Mouse (Mus musculus) heart, adult 18-20 months (tissue): Measurements from ENCODE around the gene Heatr6. TPM values are rescaled to one million over a fixed set of nuclear protein-coding genes. Genes with fewer than 3 reads are reported as not detected.
A peak's percentile ranks its signal among the peaks of the same experiment; 100 is the strongest.

Source experiments
- DNase-seq, 2 experiments: peaks; one replicate each; pipeline ENCODE4 v3.0.0; 2021 to 2022; ENCODE audit warnings: mixed read lengths in 1 of 2
- total RNA-seq, 2 experiments: library from RNA; stranded (reverse); gene quantifications; 2 replicates each; pipeline ENCODE4 v1.2.3; 2021

The Heatr6 gene
- total RNA-seq, 2 experiments from 2014 or later, result 5.5 to 6.5 TPM

DNA sequence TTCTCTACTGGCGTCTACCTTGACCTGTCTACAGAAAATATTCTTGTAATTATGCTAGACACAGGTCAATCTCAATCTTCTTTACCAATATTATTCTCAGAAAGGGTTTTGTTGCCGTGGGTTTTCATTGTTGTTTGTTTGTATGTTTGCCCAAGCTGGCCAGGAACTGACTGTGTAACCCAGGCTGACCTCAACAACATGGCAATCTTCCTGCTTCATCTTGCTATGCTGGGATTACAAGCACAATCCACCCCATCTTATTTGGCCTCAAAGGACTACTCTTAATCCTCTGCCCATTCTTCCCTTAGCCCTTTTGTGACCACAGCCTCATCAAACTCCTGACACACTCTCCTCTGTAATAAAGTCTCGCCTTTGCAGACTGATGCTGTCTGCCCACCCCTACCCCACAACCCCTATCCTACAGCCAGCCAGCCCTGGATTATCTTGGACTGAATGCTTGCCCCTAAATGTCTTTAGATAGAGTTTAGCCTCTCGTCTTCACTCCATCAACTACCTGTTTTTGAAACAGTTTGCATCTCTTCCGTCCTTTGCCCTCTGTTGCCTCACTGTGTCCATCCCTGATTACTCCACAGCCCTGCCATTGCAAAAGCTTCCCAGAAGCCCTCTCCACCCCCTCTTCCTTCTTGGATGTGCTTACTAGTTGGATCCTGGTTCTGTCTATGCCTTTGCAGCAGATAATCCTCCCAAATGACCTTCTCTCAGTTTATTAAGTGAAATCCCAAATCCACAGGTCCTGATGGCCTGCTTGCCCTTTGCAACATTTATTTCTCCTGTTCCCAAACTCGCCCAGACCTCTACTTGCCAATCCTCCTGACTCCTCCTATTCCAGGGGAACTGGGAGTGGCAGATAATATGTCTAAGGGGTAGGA, 5.9 kb upstream of the Heatr6 start:
- DNase-seq, result no peak

DNA sequence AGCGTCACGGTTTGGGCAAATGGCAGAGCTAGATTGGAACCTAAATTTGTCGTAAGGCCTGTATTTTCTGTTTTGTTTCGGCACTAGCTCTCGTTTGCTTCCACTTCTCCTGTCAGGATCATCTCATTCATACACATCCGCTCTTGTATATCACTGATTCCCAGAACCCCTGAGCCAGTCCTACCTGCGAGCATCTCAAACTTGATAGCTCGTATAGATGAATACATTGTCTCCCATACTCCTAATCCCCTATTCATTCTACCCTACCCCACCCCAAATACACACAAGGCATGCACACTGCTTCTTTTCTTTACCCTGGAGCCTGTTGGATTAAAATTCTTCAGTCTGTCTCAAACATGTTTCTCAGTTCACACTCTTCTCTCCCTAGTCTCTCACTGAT, 731 bp downstream of the Heatr6 start:
- no peak for DNase-seq

DNA sequence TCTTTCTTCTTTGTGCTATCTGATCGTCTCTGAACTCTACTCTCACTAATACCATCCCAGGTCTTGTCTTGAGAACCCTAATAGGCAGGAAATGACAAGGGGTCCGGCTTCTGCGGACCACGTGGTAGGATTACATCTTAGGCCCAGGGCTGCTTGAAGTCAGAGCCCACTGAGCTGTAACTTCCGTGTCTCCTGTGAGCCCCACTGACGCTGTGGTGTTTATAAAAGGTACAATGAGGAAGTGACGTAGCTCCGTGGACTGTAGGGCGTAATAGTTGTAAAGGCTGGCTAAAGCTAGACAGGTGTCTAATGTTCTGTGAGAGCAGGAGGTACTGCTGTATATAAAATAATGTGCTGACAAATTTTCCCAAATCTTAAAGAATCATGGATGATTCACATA, 13.8 kb downstream of the Heatr6 start:
- no peak for DNase-seq

DNA sequence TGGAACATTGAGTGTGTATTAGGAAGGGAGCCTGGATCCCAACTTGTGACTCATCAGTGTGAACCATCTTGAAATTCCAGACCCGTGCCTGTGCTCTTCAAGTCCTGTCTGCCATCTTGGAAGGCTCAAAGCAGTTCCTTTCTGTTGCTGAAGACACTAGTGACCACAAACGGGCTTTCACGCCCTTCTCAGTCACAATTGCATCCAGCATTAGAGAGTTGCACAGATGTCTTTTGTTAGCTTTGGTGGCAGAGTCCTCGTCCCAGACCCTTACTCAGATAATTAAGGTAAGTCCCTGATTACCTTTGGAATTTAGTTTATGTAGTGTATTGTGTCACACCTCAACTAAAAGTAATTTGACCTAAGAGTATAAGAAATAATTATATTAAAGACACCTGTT, 15.5 kb downstream of the Heatr6 start:
- no peak for DNase-seq

DNA sequence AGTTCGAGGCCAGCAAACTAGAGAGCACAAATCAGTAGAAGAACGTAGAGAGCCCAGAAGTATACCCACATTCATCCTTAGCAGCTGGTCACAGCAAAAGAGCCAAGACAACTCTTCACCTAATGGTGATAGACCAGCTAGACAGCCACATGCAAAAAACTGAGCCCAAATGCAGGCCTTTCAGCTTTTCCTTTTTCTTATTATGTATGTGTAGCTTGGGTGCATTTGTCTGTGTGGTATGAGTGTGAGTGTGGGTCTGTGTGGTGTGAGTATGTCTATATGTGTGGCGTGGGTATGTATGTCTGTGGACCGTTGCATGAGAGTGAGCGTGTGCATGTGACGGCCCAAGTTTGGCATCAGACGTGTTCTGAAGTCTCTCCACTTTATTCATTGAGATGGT, 17.5 kb downstream of the Heatr6 start:
- DNase-seq, result no peak

DNA sequence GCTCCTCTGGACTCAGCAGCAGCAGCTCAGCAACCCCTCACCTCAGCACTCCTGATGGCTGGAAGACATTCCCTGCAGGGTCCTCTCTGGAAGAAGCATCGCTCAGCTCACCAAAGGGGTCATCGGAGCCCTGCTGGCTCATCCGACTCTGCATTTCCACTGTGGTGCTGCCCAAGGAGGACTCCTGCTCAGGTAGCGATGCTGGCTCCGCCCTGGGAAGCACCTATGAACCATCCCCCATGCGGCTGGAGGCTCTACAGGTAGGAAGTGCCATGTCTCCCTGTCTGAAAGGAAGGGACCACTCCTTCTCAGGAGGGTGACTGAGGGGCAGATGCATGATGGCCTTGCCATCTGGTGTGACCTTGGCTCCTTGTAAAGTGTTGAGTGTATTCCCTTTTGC, 18.8 kb downstream of the Heatr6 start:
- no peak for DNase-seq

DNA sequence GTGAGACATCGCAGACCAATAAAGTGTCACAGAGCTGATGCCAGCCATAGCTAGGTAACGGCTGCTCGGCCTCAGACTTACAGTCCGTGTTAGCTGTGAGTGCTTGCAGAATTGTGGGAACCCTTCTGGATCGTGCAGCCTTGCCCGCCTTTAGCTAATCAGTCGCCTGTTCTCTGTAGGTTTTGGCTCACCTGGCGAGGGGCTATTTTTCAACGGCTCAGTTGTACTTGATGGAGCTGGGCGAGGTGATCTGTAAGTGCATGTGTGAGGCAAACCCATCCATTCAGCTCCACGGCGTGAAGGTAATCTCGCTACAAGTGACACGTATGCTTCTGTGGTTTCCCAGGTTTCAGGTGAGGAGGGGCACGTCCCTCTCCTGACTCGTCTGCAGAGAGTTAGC, 20.2 kb downstream of the Heatr6 start:
- DNase-seq, result no peak

DNA sequence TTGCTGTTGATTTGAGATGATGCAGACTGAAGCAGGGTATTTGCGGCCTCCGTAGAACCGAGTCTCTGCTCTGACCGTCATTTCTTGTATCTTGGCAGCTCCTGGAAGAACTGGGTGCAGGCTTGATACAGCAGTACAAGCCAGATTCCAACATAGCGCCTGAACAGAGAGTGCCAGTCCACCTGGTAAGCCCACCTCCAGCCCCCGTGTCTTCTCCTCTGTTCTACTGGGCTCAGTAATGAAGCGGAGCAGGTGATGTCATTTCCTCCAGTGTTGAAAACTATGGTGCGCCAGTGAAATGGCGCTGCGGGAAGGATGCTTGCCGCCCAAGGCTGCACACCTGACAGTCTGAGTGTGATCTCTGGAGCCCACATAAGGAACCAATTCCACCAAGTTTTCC, 20.8 kb downstream of the Heatr6 start:
- no peak for DNase-seq

DNA sequence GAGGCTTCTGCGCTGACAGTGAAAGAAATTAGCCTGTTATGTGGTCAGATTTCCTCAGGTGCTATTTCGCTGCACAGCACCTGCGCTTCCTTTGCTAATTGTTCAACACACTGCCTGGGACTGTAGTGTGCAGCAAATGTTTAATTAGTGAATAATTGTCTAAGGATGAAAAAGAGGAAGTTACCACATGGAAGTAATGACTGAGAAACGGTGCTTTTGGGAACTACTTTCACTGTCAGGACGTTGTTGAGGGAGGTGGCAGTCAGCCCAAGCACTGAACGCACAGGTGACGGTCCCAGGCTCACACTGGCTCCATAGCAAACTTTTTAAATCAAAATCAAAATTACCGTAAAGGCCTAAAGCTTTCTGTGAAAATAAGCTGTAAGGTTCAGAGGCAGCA, 23.3 kb downstream of the Heatr6 start:
- DNase-seq, result no peak

DNA sequence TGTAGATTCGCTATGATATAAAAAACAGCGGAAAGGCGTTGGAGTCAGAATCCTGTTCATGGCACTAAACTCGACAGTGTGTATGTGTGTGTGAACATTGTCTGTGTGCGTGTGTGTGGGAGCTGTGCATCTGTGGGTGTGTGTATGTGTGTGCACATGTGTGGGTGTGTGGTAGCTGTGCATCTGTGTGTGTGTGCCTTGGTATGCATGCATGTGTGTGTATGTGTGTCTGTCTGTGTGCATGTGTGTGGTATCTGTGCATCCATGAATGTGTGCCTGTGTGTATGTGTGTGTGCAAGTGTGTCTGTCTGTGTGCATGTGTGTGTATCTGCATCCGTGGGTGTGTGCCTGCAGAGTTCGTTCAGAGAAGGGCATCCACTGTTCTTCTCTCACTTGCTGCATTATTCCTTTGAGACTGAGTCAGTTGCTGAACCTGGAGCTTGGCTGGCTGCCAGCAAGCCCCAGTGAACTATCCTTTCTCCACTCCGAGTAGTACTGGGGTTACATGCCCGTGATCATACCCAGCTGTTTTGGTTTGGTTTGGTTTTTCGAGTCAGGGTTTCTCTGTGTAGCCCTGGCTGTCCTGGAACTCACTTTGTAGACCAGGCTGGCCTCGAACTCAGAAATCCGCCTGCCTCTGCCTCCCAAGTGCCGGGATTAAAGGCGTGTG, 30.6 kb downstream of the Heatr6 start:
- no peak for DNase-seq

DNA sequence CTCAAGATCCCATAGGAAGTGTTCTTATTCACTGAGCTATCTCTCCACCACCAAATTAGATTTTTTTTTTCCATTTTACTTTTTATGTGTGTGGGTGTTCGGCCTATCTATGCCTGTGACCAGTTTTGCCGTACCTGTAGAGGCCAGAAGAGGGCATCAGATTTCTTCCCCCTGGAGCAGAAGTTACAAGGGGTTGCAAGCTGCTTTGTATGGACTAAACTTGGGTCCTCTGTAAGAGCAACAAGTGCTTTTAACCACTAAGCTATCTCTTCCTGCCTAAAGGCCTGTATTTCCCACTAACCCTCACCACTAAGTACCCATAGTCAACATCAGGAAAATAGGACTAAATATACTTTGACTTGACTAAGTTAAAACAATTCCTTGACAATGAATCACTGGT, 31.2 kb downstream of the Heatr6 start:
- DNase-seq, result peak in 1 of 2 experiments; percentile 43

DNA sequence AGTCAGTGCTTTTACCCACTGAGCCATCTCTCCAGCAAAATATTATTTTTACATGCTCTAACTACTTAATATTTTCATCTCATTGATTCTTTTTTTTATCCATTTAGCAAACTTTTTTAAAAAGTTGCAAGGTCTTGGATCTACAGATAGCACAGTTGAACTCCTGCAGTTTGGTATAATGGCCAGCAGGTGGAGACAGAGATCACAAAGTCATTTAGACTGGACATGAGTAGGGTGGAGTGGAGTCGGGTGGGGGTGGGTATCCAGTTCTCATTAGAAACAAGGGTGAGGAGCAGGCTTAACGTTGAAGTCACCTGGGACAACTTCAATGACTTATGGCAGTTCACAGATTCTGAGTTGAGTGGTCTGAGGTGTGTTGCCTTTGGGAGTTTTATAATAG, 31.9 kb downstream of the Heatr6 start:
- DNase-seq, result peak; percentile 44 to 79

DNA sequence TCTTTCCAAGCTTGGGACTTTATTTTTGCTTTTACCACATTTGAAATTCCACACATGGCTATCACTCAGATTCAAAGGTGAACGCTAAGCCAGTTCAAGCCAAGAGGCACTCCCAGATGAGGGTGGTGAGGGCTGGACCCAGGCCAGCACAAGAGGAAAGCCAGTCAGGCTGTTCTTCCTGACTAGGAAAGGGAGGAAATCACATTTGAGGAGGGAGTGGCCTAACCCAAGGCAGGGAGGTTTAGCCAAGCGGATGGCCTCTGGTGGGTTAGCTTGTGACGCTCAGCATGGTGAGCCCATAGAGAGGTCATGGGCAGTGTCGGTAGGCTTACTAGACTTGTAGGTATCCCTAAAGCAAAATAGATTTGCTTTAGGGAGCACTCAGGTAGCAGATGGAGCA, 33.3 kb downstream of the Heatr6 start:
- peak; percentile 53 to 75 for DNase-seq

DNA sequence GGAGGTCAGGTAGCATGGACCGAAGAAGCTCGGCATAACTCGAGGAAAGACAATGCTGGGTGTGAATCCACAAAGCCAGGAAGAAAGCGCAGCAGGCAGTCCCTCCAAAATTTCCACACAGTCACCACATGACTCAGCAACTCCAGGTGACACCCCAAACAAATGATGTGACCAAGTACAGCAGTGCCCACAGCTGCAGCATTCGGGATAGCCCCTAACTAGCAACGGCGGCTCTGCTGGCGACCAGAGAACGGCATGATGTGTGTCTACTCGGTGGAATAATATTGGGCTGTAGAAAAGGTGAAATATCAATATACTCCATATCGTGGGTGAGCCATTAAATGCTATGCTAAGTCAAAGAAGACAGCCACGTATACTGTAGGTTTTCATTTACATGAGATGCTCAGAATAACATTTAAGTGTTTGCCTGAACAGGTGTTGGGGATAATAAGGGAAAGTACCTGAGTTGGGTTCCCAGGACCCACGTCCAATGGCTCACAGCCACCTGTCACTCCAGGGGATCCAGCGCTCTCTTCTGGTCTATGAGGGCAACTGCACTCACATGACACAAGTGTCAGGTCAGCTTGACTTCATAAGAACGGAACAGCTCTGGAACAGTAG, 34.0 kb downstream of the Heatr6 start:
- no peak for DNase-seq

DNA sequence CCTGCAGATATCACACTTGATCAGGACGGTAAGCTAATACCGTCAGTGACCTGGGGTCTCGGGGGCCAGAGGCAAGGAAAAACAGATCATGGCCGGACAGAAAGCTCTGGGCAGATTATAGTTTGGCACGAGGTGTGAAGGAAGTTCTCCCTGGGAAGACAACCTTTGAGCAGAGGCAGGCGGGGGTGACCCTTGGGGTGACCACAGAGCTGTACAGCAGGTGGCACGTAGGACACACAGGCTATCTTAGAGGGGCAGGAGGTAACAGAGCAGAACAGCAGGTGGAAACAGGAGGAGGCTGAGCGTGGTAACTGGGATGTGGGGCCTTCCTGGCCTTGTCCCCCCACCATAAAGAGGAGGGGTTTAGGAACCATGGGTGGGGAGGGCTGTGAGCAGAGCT, 34.8 kb downstream of the Heatr6 start:
- DNase-seq, result no peak

DNA sequence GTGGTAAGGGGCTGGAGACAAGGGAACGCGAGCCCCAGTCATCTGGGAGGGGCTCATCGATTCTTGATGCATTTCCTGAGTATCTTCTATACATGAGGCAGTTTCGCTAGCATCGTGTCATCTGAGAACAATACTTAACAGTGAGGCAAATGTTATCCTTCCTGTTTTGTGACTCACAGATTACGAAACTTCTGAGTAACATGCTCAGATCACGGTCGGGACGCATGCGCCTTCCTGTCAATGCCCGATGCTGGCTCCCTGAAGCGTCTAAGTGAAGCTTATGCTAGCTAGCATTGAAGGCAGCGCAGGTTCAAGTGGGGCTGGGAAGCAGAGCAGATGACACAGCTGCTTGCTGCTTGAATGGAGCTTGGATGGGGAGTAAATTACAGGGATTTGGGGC, 35.8 kb downstream of the Heatr6 start:
- peak; percentile 65 to 72 for DNase-seq

DNA sequence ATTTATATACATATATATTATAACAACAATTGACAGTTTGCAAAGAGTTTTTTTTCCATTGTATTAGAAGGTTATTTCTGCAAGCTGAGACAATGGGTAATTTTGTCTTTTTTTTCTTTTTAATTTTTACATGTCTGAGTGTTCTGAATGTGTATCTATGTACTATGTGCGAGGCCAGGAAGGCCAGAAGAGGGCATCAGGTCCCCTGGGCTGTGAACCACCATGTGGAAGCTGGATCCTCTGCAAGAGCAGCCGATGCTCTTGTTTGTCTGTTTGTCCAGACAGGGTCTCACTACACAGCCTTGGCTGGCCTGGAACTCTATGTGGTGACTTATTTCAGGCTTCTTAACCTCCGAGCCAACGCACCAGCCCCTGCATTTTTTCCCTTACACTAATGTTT, 37.6 kb downstream of the Heatr6 start:
- DNase-seq, result no peak

DNA sequence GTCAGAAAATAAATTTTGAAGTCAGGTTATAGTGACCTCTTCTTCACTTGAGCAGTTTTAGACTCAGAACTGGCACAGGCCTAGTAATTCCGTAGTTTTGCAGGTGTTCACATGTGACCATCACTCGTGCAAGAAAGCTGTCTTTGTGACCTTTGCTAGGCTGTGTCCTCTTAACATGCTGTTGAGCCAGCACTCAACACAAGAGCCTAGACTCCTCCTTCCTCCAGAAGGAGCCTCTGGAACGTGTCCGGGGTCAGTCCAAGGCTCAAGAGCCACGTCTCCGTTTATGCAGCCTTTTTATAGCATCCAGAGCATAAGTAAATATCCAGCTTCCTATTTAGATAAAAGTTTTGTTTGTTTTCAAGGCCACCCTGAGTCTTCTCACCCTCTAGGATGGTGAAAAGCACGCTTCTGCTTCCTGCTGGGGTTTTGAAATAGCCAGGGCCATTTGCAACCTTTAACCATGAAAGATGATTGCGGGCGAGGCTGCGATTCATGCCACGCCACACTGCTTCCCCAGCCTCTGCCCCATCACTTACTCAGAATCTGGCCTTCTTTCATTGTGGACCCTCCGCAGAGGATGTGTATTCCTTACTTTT, 38.9 kb downstream of the Heatr6 start:
- DNase-seq, result no peak

DNA sequence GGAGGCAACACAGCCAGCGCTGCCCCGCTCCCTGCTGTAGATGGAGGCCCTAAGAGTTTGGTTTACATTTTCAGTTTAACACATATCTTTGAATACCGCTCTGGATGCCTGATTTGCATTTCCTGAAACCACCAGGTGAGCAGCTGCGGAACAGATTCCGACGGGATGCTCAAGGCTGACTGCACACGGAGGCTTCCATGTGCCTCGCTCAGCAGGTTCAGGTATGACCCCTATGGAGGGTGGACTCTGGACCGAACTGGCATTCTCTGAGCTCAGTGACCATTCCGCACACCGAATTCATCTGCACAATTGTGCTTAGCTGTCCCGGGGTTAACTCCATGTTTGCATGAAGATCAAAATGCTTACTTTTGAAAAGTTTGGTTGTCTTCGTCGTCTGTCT, 39.8 kb downstream of the Heatr6 start:
- no peak for DNase-seq

DNA sequence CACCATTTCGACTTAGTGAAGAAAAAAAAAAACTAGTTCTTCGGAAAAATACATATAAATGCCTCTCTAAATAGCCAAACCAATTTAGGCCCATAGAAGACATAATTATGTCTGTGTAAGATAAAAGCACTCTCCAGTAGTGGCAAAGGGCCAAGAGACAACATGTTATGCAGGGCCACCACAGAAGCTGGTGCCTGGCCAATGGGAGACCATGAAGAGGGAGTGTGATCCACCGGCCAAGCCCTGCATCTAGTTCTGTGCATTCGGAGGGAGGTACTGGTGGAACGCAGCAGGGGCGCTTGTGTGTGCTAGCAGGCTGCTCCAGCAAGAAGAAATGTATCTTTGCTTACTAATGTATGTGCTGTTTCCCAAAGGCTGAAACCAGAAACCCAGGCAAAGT, 42.6 kb downstream of the Heatr6 start:
- DNase-seq, result no peak

DNA sequence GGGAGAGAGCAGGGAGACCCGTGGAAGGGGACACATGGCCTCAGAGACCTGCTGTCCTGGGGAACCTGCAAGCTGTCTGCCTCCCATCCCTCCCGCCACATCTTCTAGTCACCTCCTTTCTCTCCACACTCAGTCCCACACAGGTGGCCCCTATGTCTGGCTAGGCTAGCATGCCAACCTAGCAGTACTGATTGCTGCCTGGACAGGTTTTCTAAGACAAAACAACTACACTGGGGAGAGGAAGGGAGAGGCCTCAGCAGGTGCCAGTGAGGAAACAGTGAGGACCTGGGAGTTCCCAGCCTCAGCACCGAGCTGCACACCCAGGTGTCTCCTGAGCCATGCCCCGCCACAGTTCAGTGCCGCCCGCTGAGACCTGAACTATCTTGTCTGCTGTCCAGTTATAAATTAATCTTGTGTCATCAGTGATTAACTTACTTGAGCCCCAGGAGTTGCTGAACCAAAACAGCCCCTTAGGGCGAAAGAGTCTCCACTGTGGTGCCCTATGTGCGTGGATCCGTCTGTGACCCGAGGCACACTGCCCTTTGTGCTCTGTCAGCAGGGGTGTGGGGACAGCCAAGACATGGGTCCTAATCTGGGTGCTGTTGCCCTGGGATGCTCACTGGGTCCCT, 43.6 kb downstream of the Heatr6 start:
- no peak for DNase-seq

DNA sequence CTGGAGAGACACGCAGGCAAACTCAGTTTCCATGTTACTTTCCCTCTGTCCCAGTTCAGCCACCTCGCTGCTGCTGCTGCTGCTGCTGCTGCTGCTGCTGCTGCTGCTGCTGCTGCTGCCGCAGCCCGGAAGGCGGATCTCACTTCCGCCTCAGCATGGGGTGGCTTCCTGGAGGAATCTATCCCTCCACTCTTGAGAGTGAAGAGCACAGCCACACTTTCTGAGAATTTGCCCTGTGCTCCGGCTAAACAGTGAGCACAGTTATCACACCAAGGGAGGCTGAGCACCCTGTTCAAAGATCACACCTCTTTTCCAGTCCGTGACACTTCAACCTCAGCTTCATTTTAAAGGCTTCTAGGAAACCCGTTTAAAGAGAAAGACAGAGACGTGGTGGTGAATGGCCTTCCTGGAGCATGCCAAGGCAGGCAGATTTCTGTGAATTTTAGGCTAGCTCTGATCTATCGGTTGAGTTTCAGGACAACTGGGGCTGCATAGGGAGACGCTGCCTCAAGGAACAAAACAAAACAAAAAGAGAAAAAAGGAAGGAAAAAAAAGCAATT, 46.5 kb downstream of the Heatr6 start:
- no peak for DNase-seq
